Mouse (Mus musculus) liver, embryonic 15.5 days (tissue): ENCODE measurements around the gene Zfp784. TPM values are rescaled to one million over a fixed set of nuclear protein-coding genes. Genes with fewer than 3 reads are reported as not detected.
"Not testable (repeated sequence)": the region's sequence is repeated elsewhere in the genome, so short reads cannot be mapped to it uniquely, and the experiment has no call there.

Experiments used
- ATAC-seq: fragments of 200-750 bp; cut with Nextera tagmentation; 2 replicates; pipeline ENCODE4 v1.8.0; 2017; ENCODE audit warnings: moderate number of reproducible peaks, mild to moderate bottlenecking, moderate library complexity; ENCODE audit not compliant: insufficient read depth
- H3K27ac ChIP-seq: fragments of 300-500 bp; sonication (generic); replicated peaks from 2 replicates; pipeline ENCODE4 v1.5.1; 2015; ENCODE audit warnings: mild to moderate bottlenecking, inconsistent platforms
- H3K27me3 ChIP-seq: fragments of 300-500 bp; sonication (generic); 2 replicates; pipeline ENCODE4 v1.6.1; 2015; ENCODE audit warnings: mild to moderate bottlenecking, inconsistent platforms
- H3K36me3 ChIP-seq: fragments of 300-500 bp; sonication (generic); replicated peaks from 2 replicates; pipeline ENCODE4 v1.6.1; 2015; ENCODE audit warnings: moderate library complexity, mild to moderate bottlenecking, inconsistent platforms
- H3K4me1 ChIP-seq: fragments of 300-500 bp; sonication (generic); replicated peaks from 2 replicates; pipeline ENCODE4 v1.6.1; 2015; ENCODE audit warnings: inconsistent platforms
- H3K4me2 ChIP-seq: fragments of 300-500 bp; sonication (generic); 2 replicates; pipeline ENCODE4 v1.6.1; 2015; ENCODE audit warnings: moderate library complexity, mild to moderate bottlenecking, inconsistent platforms
- H3K4me3 ChIP-seq: fragments of 300-500 bp; sonication (generic); replicated peaks from 2 replicates; pipeline ENCODE4 v1.5.1; 2015; ENCODE audit warnings: mild to moderate bottlenecking, inconsistent platforms
- H3K9ac ChIP-seq: fragments of 300-500 bp; sonication (generic); 2 replicates; pipeline ENCODE4 v1.6.1; 2015; ENCODE audit warnings: moderate library complexity, mild to moderate bottlenecking, inconsistent platforms
- H3K9me3 ChIP-seq: fragments of 300-500 bp; sonication (generic); replicated peaks from 2 replicates; pipeline ENCODE4 v1.6.1; 2016; ENCODE audit warnings: inconsistent platforms
- WGBS: fragments of 180-500 bp; shearing (Covaris S2); methylation state at CpG from one replicate; pipeline ENCODE4 v1.1.7; 2015; ENCODE audit warnings: mixed read lengths; ENCODE audit not compliant: insufficient replicate concordance; 5-methylcytosine and 5-hydroxymethylcytosine counted together
- polyA plus RNA-seq: library from polyadenylated mRNA; unstranded; fragments of >200 nt; fragmentation: Nextera tagmentation; extraction: Ambion mirVana; gene quantifications from 2 replicates; pipeline ENCODE4 v1.2.1, GENCODE M21; 2015

The Zfp784 gene
- 1.2 and 1.4 TPM in 2 replicates for polyA plus RNA-seq

DNA sequence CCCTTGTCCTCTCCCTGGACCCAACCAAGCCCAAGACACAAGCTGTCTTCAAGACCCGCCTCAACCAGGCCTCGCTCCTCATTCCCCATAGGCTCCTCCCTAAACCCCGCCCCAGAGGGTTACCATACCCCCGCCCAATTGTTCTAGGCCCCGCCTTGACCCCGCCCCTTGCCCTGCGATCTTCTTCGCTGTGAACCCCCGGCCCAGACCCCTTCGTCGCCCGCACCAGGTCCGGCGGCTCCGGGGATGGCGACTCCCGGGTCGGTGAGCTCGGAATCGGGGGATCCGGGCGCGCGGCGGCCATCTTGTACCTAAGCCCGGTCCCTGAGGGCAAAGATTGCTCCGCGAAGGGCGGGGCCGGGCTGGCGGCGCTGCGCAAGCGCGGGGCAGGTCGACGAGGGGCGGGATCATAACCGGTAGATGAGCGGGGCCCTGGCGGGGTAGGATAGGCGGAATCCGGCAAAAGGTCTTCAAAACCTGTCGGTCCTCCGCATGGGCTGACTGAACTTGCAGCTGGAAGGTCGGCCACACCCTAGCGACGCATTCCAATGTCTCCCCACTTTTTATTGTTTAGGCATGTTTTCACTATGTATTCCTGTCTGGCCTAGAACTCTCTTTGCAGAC is at the start of gene Zfp784:
Gene Zfp784, minus strand, starts transcription at position 338 of the 624 bp plus-strand sequence.
- Histone ChIP-seq H3K4me1 (peaks cover 23% of the 10 kb centered on the region), H3K27me3 (no peaks in the 10 kb centered on the region), H3K9ac (peak within 1 kb of the TSS; percentile 85), H3K4me3 (peak within 1 kb of the TSS; percentile 91), H3K9me3 (no peaks in the 10 kb centered on the region), H3K36me3 (peaks cover 16% of the 10 kb centered on the region), H3K4me2 (peak within 1 kb of the TSS; percentile 81), H3K27ac (peak within 1 kb of the TSS; percentile 96)
- ATAC-seq = peak; percentile 98
- WGBS = under 1% methylated on average over 48 of the region's 48 CpGs

DNA sequence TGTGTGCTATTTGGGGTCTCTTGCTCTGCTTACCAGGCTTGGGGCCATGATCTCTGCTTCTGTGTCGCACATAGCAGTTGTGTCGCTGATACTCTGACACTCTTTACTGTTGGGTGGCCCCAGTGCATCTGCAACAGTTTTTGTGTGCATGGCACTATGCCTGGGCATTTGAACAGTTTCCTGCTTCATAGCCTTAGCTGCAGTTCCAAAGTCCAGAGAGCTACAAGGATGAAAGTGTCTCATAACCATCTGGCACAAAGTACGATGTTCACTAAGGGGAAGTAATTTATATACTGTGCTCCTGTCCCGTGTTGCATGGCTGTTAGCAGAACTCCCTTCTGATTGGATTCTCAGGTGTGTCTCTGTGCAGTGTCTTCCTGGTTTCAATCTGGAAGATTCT is 49.6 kb upstream of the Zfp784 start:
- no peak for ATAC-seq
- H3K4me2 ChIP-seq = no peak overlapping the region
- 74% methylated on average over 4 of the region's 4 CpGs for WGBS

DNA sequence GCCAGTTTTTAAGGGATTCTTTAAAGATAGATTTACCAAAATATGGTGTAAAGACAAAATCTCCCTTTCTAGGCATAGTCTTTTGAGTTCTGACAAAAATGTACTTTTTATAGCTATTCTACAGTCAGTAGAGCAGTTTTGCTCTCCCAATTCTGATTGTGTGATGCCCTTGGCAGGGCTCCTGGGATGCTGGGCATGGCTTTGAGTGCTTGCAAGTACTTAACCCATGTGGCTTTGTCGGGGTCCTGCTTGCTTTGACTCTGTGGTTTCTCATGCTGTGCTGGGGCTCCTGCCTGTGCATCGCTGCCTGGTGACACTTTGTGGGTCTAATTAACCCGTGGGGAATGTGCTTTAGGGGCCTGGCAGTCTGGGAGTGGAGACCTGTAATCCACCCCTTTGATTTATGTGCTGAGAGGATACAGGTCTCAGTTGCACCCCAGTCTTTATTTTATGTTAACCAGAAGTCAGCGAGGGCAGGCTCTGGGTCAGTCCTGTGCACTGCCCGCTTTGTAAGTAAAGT is 48.7 kb upstream of the Zfp784 start:
- H3K4me3 ChIP-seq = no peak overlapping the region
- no peak overlapping the region for H3K9ac ChIP-seq
- H3K9me3 ChIP-seq = no peaks in the 10 kb centered on the region
- peaks cover 57% of the 10 kb centered on the region for H3K4me1 ChIP-seq
- ATAC-seq = no peak
- no peaks in the 10 kb centered on the region for H3K27me3 ChIP-seq
- peaks cover 96% of the 10 kb centered on the region for H3K36me3 ChIP-seq
- H3K4me2 ChIP-seq = no peak overlapping the region
- no peak overlapping the region for H3K27ac ChIP-seq
- WGBS = 78% methylated on average over 5 of the region's 5 CpGs

More for the DNA sequence above, 49.6 kb upstream of the Zfp784 start:
- Histone ChIP-seq H3K9ac (no peak overlapping the region), H3K27ac (no peak overlapping the region), H3K4me1 (peaks cover 50% of the 10 kb centered on the region), H3K27me3 (no peaks in the 10 kb centered on the region), H3K4me3 (no peak overlapping the region), H3K9me3 (no peaks in the 10 kb centered on the region), H3K36me3 (peaks cover 99% of the 10 kb centered on the region)

DNA sequence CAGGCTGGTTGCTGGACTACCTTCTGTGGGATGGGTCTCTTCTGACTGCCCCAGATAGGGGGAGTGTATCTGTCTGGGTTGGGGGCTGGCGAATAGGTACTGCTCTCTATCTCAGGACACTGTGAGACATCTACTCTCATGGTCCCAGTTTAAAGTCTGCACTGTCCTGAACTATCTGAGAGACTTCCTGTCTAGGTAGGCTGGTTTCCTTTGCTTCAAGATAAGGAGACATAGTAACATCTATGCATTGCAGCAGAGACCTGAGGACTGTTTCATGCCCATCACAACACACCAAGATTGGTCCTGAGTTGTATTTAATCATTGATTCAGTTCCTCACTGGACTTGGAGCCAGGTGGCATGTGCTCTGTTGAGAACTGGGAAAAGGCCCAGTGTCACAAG is 47.3 kb upstream of the Zfp784 start:
- Histone ChIP-seq H3K4me2 (no peak overlapping the region), H3K27me3 (no peaks in the 10 kb centered on the region), H3K27ac (no peak overlapping the region), H3K4me1 (peaks cover 71% of the 10 kb centered on the region), H3K36me3 (peaks cover 83% of the 10 kb centered on the region), H3K9me3 (no peaks in the 10 kb centered on the region), H3K4me3 (no peak overlapping the region), H3K9ac (no peak overlapping the region)
- 17% methylated on average over 1 of the region's 1 CpGs for WGBS
- ATAC-seq = no peak

DNA sequence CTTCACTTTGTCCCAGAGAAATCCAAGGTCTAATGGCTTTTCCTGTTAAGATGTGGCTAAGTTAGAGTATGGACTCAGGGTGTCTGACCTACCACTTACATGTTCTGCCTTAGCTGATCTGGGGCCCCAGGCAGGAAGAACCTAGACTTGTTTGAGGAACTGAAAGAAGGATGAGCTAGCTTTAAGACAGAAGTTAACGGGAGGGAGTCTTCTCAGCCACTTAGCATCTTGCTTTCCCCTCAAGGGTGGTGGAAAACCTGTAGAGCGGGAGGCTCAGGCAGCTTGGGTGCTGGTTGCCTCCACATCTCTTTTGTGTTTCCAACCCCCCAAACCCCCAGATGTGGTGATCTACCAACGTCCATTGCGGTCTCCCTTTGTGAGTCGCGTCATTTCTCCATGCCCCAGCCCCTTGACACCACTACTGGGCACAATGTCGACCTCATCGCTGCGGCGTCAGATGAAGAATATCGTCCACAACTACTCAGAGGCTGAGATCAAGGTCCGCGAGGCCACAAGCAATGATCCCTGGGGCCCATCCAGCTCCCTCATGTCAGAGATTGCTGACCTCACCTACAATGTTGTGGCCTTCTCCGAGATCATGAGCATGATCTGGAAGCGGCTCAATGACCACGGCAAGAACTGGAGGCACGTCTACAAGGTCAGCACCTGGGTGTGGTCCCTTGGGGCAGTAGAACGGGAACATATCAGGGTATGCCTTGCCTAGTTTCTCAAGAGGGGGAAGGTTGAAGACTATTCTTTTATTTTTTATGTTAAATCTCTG is 45.3 kb upstream of the Zfp784 start:
- 74% methylated on average over 18 of the region's 18 CpGs for WGBS
- H3K9ac ChIP-seq = no peak overlapping the region
- H3K4me2 ChIP-seq = peak overlapping the region; percentile 35
- peak overlapping the region; percentile 39; the same call in 1 of the 2 replicates for H3K27ac ChIP-seq
- peaks cover 79% of the 10 kb centered on the region for H3K4me1 ChIP-seq
- ATAC-seq = no peak
- H3K9me3 ChIP-seq = no peaks in the 10 kb centered on the region
- H3K4me3 ChIP-seq = no peak overlapping the region
- no peaks in the 10 kb centered on the region for H3K27me3 ChIP-seq
- peaks cover 72% of the 10 kb centered on the region for H3K36me3 ChIP-seq

DNA sequence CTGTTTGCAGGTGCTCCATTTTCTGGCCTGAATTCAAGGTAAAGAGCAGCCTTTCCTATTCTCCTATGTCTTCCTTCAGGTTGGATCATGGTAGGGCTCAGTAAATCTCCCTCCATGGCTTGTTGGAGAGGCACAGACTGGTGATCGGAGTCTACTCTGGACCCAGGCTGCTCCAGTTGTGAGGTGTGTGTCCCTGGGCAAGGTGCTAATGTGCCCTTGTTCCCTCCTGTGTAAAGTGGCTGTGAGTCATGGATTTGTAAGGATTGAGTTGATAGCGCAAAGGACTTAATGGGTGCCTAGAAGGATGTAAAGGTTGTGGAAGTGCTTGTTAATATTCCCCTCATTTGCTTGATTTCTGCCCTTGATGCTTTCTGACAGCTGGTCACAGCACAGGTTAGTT is 43.7 kb upstream of the Zfp784 start:
- peak overlapping the region; percentile 93 for H3K27ac ChIP-seq
- H3K4me3 ChIP-seq = peak overlapping the region; percentile 95
- no peak for ATAC-seq
- no peaks in the 10 kb centered on the region for H3K27me3 ChIP-seq
- 81% methylated on average over 2 of the region's 2 CpGs for WGBS
- no peaks in the 10 kb centered on the region for H3K9me3 ChIP-seq
- H3K9ac ChIP-seq = peak overlapping the region; percentile 98
- peaks cover 78% of the 10 kb centered on the region for H3K4me1 ChIP-seq
- H3K4me2 ChIP-seq = peak overlapping the region; percentile 86
- H3K36me3 ChIP-seq = peaks cover 72% of the 10 kb centered on the region

DNA sequence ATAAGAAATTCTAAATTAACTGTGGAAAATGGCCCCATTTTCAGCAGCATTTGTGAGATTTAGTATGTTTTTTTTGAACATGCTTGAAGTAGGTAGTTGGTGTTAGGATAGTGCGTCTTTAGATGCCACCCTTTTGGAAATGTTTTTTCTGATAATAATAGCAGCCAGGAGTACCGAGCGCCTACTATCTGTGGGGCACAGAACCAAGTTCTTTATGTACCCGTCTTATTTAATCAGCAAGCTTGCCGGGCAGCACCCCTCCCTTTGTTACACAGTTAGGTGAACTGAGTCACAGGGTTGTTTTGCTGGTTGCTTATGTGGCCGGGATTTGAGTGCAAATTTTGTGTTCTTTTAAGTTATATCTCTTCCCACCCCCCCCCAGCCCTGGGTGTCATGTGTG is 43.0 kb upstream of the Zfp784 start:
- Histone ChIP-seq H3K4me1 (peaks cover 79% of the 10 kb centered on the region), H3K4me3 (peak overlapping the region; percentile 95), H3K27ac (peak overlapping the region; percentile 93), H3K9me3 (no peaks in the 10 kb centered on the region), H3K27me3 (no peaks in the 10 kb centered on the region), H3K36me3 (peaks cover 72% of the 10 kb centered on the region), H3K4me2 (peak overlapping the region; percentile 86), H3K9ac (peak overlapping the region; percentile 98)
- WGBS = 11% methylated on average over 6 of the region's 6 CpGs
- ATAC-seq = peak; percentile 55

DNA sequence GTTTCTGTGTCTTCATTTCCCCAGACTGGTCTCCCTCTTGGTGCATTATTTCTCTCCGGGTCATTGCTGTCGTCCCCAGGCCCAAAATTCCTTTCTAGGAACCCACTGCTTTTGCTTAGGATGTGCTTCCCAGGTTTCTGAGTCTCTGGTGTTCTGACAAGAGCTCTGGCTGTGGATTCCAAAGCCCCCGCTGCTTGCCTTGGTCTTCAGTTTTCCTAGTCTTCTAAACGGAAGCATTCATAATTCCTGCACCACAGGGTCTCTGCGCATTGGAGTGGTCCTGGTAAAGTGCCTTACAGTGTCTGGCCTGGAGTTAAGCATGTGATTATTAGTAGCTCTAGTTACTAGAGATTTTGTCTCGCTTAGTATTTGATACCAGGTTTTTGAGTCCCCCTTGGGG is 42.6 kb upstream of the Zfp784 start:
- Histone ChIP-seq H3K9ac (peak overlapping the region; percentile 98), H3K4me2 (peak overlapping the region; percentile 86), H3K9me3 (no peaks in the 10 kb centered on the region), H3K36me3 (peaks cover 71% of the 10 kb centered on the region), H3K27ac (peak overlapping the region; percentile 93), H3K4me1 (peaks cover 79% of the 10 kb centered on the region), H3K27me3 (no peaks in the 10 kb centered on the region), H3K4me3 (peak overlapping the region; percentile 95)
- 5% methylated on average over 6 of the region's 6 CpGs for WGBS
- no peak for ATAC-seq

DNA sequence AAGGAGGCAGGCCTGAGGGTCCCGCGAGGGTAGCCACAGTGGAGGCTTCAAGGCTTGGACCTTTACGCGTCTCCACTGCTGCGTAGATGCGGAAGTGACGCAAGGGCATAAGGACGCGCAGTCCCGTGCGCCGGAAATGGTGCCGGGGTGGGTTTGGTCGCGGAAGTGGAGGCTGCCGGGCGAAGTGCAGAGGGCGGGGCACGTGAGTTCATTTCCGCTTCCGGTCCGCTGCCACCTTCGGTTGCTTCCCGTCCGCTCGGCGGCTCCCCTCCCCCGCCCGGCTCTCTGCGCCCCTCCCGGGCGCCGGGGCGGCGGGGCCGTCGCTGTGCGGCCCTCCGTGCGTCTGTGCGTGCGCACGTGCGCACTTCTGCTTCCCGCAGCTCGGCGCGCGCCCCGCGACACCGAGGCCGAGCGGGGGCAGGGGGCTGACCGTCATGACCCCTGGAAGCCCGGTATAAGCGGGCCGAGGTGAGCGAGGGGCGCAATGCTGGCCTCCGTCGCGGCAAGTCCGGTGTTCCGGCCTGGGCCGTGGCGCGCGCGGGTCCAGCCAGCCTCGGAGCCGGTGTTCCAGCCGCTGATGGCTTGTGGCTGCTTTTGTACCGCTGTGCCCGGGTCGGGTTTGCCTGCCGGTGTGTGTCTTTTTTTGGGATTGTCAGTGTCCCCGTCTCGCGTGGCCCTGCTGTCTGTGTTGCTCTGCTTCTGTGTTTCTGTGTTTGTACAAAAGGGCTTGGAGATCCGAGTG is 41.9 kb upstream of the Zfp784 start, which contains the start of gene Epn1:
Gene Epn1, plus strand, starts transcription at position 226 of the 742 bp plus-strand sequence.
- peak within 1 kb of the TSS; percentile 95 for H3K4me3 ChIP-seq
- ATAC-seq = peak; percentile 86
- peak within 1 kb of the TSS; percentile 93 for H3K27ac ChIP-seq
- no peaks in the 10 kb centered on the region for H3K9me3 ChIP-seq
- peaks cover 78% of the 10 kb centered on the region for H3K4me1 ChIP-seq
- H3K27me3 ChIP-seq = no peaks in the 10 kb centered on the region
- peak within 1 kb of the TSS; percentile 98 for H3K9ac ChIP-seq
- WGBS = under 1% methylated on average over 81 of the region's 81 CpGs
- peak within 1 kb of the TSS; percentile 86 for H3K4me2 ChIP-seq
- peaks cover 70% of the 10 kb centered on the region for H3K36me3 ChIP-seq

DNA sequence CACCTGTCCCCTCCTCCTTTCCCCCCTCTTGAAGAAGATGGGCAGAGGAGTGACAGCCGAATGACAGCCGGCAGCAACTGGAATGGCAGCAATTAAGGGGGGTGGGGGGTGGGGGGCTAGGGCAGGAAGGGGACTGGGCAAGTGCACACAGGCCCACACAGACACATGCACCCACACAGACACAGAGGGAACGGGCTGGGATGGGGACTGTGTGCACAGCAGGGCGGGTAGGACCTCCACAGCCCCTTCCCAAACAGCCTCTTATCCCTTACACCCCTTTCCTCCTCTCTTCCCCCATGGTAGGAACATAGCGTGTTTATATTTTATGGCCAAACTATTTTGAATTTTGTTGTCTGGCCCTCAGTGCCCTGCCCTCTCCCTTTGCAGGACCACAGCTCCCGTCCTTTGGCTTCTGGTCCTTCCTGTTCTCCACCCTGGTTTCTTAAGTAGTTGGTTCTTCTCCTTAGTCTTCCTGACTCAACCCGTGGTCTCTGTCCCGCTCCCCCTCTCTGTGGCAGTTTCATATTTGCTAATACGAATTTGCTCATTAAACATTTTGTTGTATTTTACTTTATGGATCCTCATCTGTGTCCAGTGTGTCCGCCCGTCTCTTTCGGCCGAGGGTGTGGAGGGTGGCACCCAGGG is 41.2 kb upstream of the Zfp784 start:
- not testable (repeated sequence) for H3K27me3 ChIP-seq, H3K9me3 ChIP-seq, ATAC-seq, H3K9ac ChIP-seq
- H3K4me3 ChIP-seq = peak overlapping the region; percentile 95
- peaks cover 70% of the 10 kb centered on the region for H3K36me3 ChIP-seq
- peaks cover 78% of the 10 kb centered on the region for H3K4me1 ChIP-seq
- peak overlapping the region; percentile 86 for H3K4me2 ChIP-seq
- 39% methylated on average over 11 of the region's 13 CpGs for WGBS
- H3K27ac ChIP-seq = peak overlapping the region; percentile 93
